Mouse (Mus musculus) liver, postnatal 0 days (tissue): ENCODE measurements around the gene Ric8a. TPM values are rescaled to one million over a fixed set of nuclear protein-coding genes. Genes with fewer than 3 reads are reported as not detected.
A peak's percentile ranks its signal among the peaks of the same experiment; 100 is the strongest.
"Not testable (repeated sequence)": the region's sequence is repeated elsewhere in the genome, so short reads cannot be mapped to it uniquely, and the experiment has no call there.

ENCODE experiments used
- ATAC-seq: fragments of 200-750 bp; cut with Nextera tagmentation; 2 replicates; pipeline ENCODE4 v1.8.0; 2017; ENCODE audit warnings: mild to moderate bottlenecking, moderate library complexity
- DNase-seq: peaks from one replicate; pipeline ENCODE4 v3.0.0-alpha.2; 2016
- H3K27ac ChIP-seq: fragments of 300-500 bp; sonication (generic); 2 replicates; pipeline ENCODE4 v1.5.1; 2014; ENCODE audit warnings: antibody characterized with exemption, moderate library complexity, mild to moderate bottlenecking, low read depth
- H3K27me3 ChIP-seq: fragments of 300-500 bp; sonication (generic); 2 replicates; pipeline ENCODE4 v1.6.1; 2014; ENCODE audit warnings: low read length, control low read depth, mixed read lengths; ENCODE audit not compliant: insufficient read depth
- H3K36me3 ChIP-seq: fragments of 300-500 bp; sonication (generic); replicated peaks from 2 replicates; pipeline ENCODE4 v1.6.1; 2014; ENCODE audit warnings: mild to moderate bottlenecking, control low read depth, low read length, moderate library complexity, mixed read lengths; ENCODE audit not compliant: insufficient read depth
- H3K4me1 ChIP-seq: fragments of 300-500 bp; sonication (generic); 2 replicates; pipeline ENCODE4 v1.6.1; 2014; ENCODE audit warnings: antibody characterized with exemption, mild to moderate bottlenecking, control low read depth; ENCODE audit not compliant: insufficient read depth
- H3K4me2 ChIP-seq: fragments of 300-500 bp; sonication (generic); 2 replicates; pipeline ENCODE4 v1.6.1; 2014; ENCODE audit warnings: low read depth, mild to moderate bottlenecking, low read length, moderate library complexity, mixed read lengths
- H3K4me3 ChIP-seq: fragments of 300-500 bp; sonication (generic); 2 replicates; pipeline ENCODE4 v1.5.1; 2014; ENCODE audit warnings: low read depth, low read length
- H3K9ac ChIP-seq: fragments of 300-500 bp; sonication (generic); replicated peaks from 2 replicates; pipeline ENCODE4 v1.6.1; 2014; ENCODE audit warnings: mild to moderate bottlenecking, moderate library complexity
- H3K9me3 ChIP-seq: fragments of 300-500 bp; sonication (generic); 2 replicates; pipeline ENCODE4 v1.6.1; 2016; ENCODE audit warnings: mild to moderate bottlenecking, control low read depth, low read length, mixed read lengths
- CTCF ChIP-seq: sonication (generic); IDR thresholded peaks from 2 replicates; pipeline ENCODE4 v1.5.1; 2016; ENCODE audit warnings: antibody characterized with exemption, low read depth
- EP300 ChIP-seq: IDR thresholded peaks from 2 replicates; pipeline ENCODE4 v1.6.1; 2016; ENCODE audit warnings: antibody characterized with exemption, low read depth, mild to moderate bottlenecking
- WGBS: fragments of 180-500 bp; shearing (Covaris S2); extraction: QIAGEN DNeasy Blood & Tissue Kit; methylation state at CpG from one replicate; pipeline ENCODE4 v1.1.7; 2014; ENCODE audit not compliant: insufficient replicate concordance; 5-methylcytosine and 5-hydroxymethylcytosine counted together
- polyA plus RNA-seq: library from polyadenylated mRNA; unstranded; fragments of >200 nt; fragmentation: Nextera tagmentation; extraction: Ambion mirVana; gene quantifications from 2 replicates; pipeline ENCODE4 v1.2.1, GENCODE M21; 2015

Ric8a gene
- polyA plus RNA-seq, 1 experiment from 2014 or later = 17.1 TPM

- peak overlapping the region; percentile 88; the same call in 1 of the 2 replicates for H3K4me3 ChIP-seq
- H3K36me3 ChIP-seq = peaks cover 17% of the 10 kb centered on the region
- WGBS = 28% methylated on average over 3 of the region's 3 CpGs
- H3K27me3 ChIP-seq = no peaks in the 10 kb centered on the region
- TF ChIP-seq EP300 (peak; percentile 74), CTCF (no peak)
- H3K4me2 ChIP-seq = peak overlapping the region; percentile 89
- DNase-seq (peak; percentile 46), ATAC-seq (peak; percentile 66)
- H3K27ac ChIP-seq = peak overlapping the region; percentile 93
- H3K9me3 ChIP-seq = no peaks in the 10 kb centered on the region
- H3K4me1 ChIP-seq = peaks cover 22% of the 10 kb centered on the region
- H3K9ac ChIP-seq = peak overlapping the region; percentile 90; the same call in 1 of the 2 replicates
Observed at GRCm38 (mm10) chr7:140880419-140880818, 23.7 kb downstream of the Ric8a start.

- Histone ChIP-seq H3K27ac (peak overlapping the region; percentile 93), H3K27me3 (no peaks in the 10 kb centered on the region), H3K36me3 (peaks cover 19% of the 10 kb centered on the region), H3K9me3 (no peaks in the 10 kb centered on the region), H3K4me2 (peak overlapping the region; percentile 89), H3K9ac (peak overlapping the region; percentile 90), H3K4me3 (peak overlapping the region; percentile 88), H3K4me1 (peaks cover 22% of the 10 kb centered on the region)
- DNase-seq (no peak), ATAC-seq (peak; percentile 9; the same call in 1 of the 2 replicates)
- no peak for TF ChIP-seq CTCF
- TF ChIP-seq EP300 = no peak
- WGBS = 2% methylated on average over 8 of the region's 8 CpGs
Observed at GRCm38 (mm10) chr7:140880865-140881515, 24.2 kb downstream of the Ric8a start.

- peak within 1 kb of the TSS; percentile 89 for H3K4me2 ChIP-seq
- DNase-seq = peak; percentile 95
- peaks cover 22% of the 10 kb centered on the region for H3K4me1 ChIP-seq
- peak within 1 kb of the TSS; percentile 93 for H3K27ac ChIP-seq
- peak within 1 kb of the TSS; percentile 90 for H3K9ac ChIP-seq
- WGBS = 2% methylated on average over 59 of the region's 59 CpGs
- peaks cover 27% of the 10 kb centered on the region for H3K36me3 ChIP-seq
- TF ChIP-seq EP300 (no peak), CTCF (no peak)
- no peaks in the 10 kb centered on the region for H3K9me3 ChIP-seq
- ATAC-seq = peak; percentile 88
- peak within 1 kb of the TSS; percentile 88 for H3K4me3 ChIP-seq
- H3K27me3 ChIP-seq = no peaks in the 10 kb centered on the region
Observed at GRCm38 (mm10) chr7:140881696-140882468, 25.1 kb downstream of the Ric8a start, which contains the start of the genes Psmd13 and Sirt3. TSS of gene Psmd13 (plus strand) at chr7:140881968. TSS of gene Sirt3 (minus strand) at chr7:140882309.

- Histone ChIP-seq H3K27me3 (no peaks in the 10 kb centered on the region), H3K36me3 (peaks cover 26% of the 10 kb centered on the region), H3K4me1 (peaks cover 22% of the 10 kb centered on the region), H3K4me3 (peak overlapping the region; percentile 88), H3K27ac (peak overlapping the region; percentile 93), H3K4me2 (peak overlapping the region; percentile 89), H3K9me3 (no peaks in the 10 kb centered on the region), H3K9ac (peak overlapping the region; percentile 90)
- 3% methylated on average over 12 of the region's 12 CpGs for WGBS
- ATAC-seq (peak; percentile 8), DNase-seq (no peak)
- TF ChIP-seq EP300 (no peak), CTCF (no peak)
Observed at GRCm38 (mm10) chr7:140882469-140882803, 25.7 kb downstream of the Ric8a start.

GRCm38 (mm10) chr7:140890636-140891035 is 33.9 kb downstream of the Ric8a start:
- not testable (repeated sequence) for H3K4me3 ChIP-seq, ATAC-seq, DNase-seq, H3K4me1 ChIP-seq, H3K9ac ChIP-seq, H3K27ac ChIP-seq, H3K27me3 ChIP-seq, H3K4me2 ChIP-seq, H3K9me3 ChIP-seq
- 94% methylated on average over 16 of the region's 16 CpGs for WGBS
- peaks cover 67% of the 10 kb centered on the region for H3K36me3 ChIP-seq

GRCm38 (mm10) chr7:140894031-140894430 is 37.3 kb downstream of the Ric8a start:
- Histone ChIP-seq H3K36me3 (peaks cover 59% of the 10 kb centered on the region), H3K4me1 (no peaks in the 10 kb centered on the region), H3K9me3 (no peaks in the 10 kb centered on the region), H3K4me2 (no peak overlapping the region), H3K9ac (no peak overlapping the region), H3K27ac (no peak overlapping the region), H3K4me3 (no peak overlapping the region), H3K27me3 (no peaks in the 10 kb centered on the region)
- 84% methylated on average over 7 of the region's 7 CpGs for WGBS
- DNase-seq (no peak), ATAC-seq (no peak)
- TF ChIP-seq EP300 = no peak
